Mouse (Mus musculus): ENCODE results near the gene C1qtnf1. TPM values are rescaled to one million over a fixed set of nuclear protein-coding genes. Genes with fewer than 3 reads are reported as not detected.

C1qtnf1 gene
- total and polyA plus RNA-seq, 2 experiments from 2014 or later = 5.8 to 7.8 TPM

DNA sequence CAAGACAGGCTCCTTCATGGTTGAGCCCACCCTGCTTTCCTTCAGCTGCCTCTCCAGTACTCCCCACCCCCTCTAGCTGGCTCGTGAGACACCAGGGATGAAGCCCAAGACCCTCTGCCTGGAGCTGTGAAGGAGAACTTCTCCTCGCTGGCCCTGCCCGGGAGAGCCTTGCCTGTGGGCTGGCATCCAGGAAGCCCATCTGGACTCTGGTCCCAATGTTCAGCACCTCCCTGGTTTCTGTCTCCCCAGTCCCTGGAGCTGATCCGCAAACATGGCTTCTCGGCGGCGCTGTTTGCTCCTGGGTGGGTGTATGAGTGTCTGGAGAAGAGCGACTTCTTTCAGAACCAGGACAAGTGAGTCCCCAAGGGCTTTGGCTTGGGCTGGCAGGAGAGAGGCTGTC lies 56.2 kb downstream of the C1qtnf1 start:
- no peak overlapping the region for H3K4me2 ChIP-seq (ENCODE audit: low read depth, low read length)
- DNase-seq (ENCODE audit: low spot score) (no peak), ATAC-seq (ENCODE audit: insufficient read depth, low read depth) (no peak)
- WGBS = 81% methylated on average over 8 of the region's 8 CpGs
- H3K9me3 ChIP-seq (replicated peaks; ENCODE audit: control insufficient read depth, low read length) = no peaks in the 10 kb centered on the region
- no peaks in the 10 kb centered on the region for H3K27me3 ChIP-seq (ENCODE audit: control insufficient read depth, insufficient read depth, low read length)
- TF ChIP-seq CTCF (IDR thresholded peaks at IDR 0.05; ENCODE audit: low read depth) (no peak), EP300 (IDR thresholded peaks at IDR 0.05; ENCODE audit: low read depth) (no peak)
- H3K36me3 ChIP-seq (replicated peaks; ENCODE audit: control insufficient read depth, insufficient read depth, low read length) = peaks cover 31% of the 10 kb centered on the region
- no peak overlapping the region for H3K27ac ChIP-seq (ENCODE audit: low read depth)
- H3K9ac ChIP-seq (replicated peaks; ENCODE audit: low read depth, low read length) = no peak overlapping the region
- H3K4me1 ChIP-seq (ENCODE audit: control insufficient read depth, insufficient read depth) = no peaks in the 10 kb centered on the region
- no peak overlapping the region for H3K4me3 ChIP-seq (ENCODE audit: low read depth, low read length)

DNA sequence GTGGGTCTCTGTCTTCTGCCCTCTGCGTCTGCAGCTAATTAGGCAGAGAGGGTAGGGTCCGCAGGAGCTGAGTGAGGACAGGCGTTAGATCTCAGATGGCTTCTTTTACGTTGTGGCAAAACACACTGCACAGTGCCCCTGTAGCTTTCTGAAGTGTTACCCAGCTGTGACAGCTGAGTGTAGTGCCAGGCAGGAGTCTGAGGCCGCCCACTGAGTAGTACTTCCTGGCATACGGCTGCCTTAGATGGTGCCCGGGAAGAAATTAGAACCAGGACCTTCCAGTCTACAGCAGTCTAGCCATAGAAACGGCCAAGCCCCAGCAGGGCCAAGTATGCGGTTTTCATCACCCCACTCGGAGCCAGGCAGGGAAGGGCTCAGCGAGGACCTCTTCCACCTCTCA lies 57.3 kb downstream of the C1qtnf1 start:
- H3K4me1 ChIP-seq (ENCODE audit: control insufficient read depth, insufficient read depth) = no peaks in the 10 kb centered on the region
- no peak for TF ChIP-seq EP300 (IDR thresholded peaks at IDR 0.05; ENCODE audit: low read depth)
- no peak for TF ChIP-seq CTCF (IDR thresholded peaks at IDR 0.05; ENCODE audit: low read depth)
- peaks cover 31% of the 10 kb centered on the region for H3K36me3 ChIP-seq (replicated peaks; ENCODE audit: control insufficient read depth, insufficient read depth, low read length)
- H3K27me3 ChIP-seq (ENCODE audit: control insufficient read depth, insufficient read depth, low read length) = 0 out of 2 replicates have a peak, but pooled peaks cover 4% of the 10 kb centered on the region
- H3K9ac ChIP-seq (replicated peaks; ENCODE audit: low read depth, low read length) = no peak overlapping the region
- H3K4me3 ChIP-seq (ENCODE audit: low read depth, low read length) = no peak overlapping the region
- WGBS = 68% methylated on average over 11 of the region's 11 CpGs
- no peaks in the 10 kb centered on the region for H3K9me3 ChIP-seq (replicated peaks; ENCODE audit: control insufficient read depth, low read length)
- no peak for DNase-seq (ENCODE audit: low spot score)
- ATAC-seq (ENCODE audit: insufficient read depth, low read depth) = no peak
- no peak overlapping the region for H3K4me2 ChIP-seq (ENCODE audit: low read depth, low read length)
- H3K27ac ChIP-seq (ENCODE audit: low read depth) = no peak overlapping the region

DNA sequence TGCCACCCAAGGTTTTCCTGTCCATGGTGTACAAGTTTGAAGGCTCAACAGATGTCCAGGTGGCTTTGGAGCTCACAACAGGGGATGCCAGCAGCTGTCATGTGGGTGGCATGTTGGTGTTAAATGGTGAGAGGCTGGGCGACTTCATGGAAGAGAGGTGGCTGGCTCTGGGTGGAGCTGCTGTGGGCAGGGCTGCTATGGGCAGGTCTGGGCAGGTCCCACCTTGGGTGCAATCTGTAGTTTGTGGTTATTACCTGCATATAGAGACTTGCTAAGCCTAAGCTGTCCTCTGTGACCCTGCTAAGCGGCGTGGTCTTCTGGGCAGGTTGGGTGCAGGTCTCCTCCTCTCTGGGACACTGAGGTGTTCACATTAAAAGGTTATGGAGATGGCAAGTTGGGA lies 57.8 kb downstream of the C1qtnf1 start:
- H3K4me2 ChIP-seq (ENCODE audit: low read depth, low read length) = no peak overlapping the region
- no peak for DNase-seq (ENCODE audit: low spot score)
- H3K27me3 ChIP-seq (ENCODE audit: control insufficient read depth, insufficient read depth, low read length) = 0 out of 2 replicates have a peak, but pooled peaks cover 8% of the 10 kb centered on the region
- H3K4me1 ChIP-seq (ENCODE audit: control insufficient read depth, insufficient read depth) = no peaks in the 10 kb centered on the region
- no peak overlapping the region for H3K27ac ChIP-seq (ENCODE audit: low read depth)
- TF ChIP-seq EP300 (IDR thresholded peaks at IDR 0.05; ENCODE audit: low read depth) (no peak), CTCF (IDR thresholded peaks at IDR 0.05; ENCODE audit: low read depth) (no peak)
- H3K36me3 ChIP-seq (replicated peaks; ENCODE audit: control insufficient read depth, insufficient read depth, low read length) = peaks cover 31% of the 10 kb centered on the region
- H3K4me3 ChIP-seq (ENCODE audit: low read depth, low read length) = no peak overlapping the region
- H3K9me3 ChIP-seq (replicated peaks; ENCODE audit: control insufficient read depth, low read length) = no peaks in the 10 kb centered on the region
- WGBS = 88% methylated on average over 3 of the region's 3 CpGs
- ATAC-seq (ENCODE audit: insufficient read depth, low read depth) = no peak
- no peak overlapping the region for H3K9ac ChIP-seq (replicated peaks; ENCODE audit: low read depth, low read length)

DNA sequence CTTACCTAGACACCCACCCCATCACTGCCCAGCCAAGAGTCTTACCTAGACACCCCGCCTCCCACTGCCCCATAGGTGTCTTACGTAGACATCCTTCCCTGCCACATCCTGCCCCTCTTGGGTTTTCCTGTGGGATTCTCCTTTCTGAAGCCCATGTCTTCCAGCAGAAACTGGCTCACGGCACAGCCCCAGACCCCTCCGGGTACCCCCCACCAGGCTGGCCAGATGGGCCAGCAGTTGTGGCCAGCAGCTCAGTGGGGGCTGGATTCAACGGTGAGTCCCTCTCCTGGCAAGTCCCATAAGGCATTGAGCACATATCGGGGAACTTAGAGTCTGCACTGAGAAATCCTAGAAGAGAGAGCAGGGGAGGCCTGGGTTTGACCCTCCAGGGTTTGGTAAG lies 58.3 kb downstream of the C1qtnf1 start:
- Histone ChIP-seq H3K4me1 (ENCODE audit: control insufficient read depth, insufficient read depth) (no peaks in the 10 kb centered on the region), H3K4me2 (ENCODE audit: low read depth, low read length) (no peak overlapping the region), H3K27ac (ENCODE audit: low read depth) (no peak overlapping the region), H3K36me3 (replicated peaks; ENCODE audit: control insufficient read depth, insufficient read depth, low read length) (peaks cover 28% of the 10 kb centered on the region), H3K9me3 (replicated peaks; ENCODE audit: control insufficient read depth, low read length) (no peaks in the 10 kb centered on the region), H3K27me3 (ENCODE audit: control insufficient read depth, insufficient read depth, low read length) (peaks cover 11% of the 10 kb centered on the region; the same call in 1 of the 2 replicates), H3K9ac (replicated peaks; ENCODE audit: low read depth, low read length) (no peak overlapping the region), H3K4me3 (ENCODE audit: low read depth, low read length) (no peak overlapping the region)
- TF ChIP-seq EP300 (IDR thresholded peaks at IDR 0.05; ENCODE audit: low read depth) = no peak
- TF ChIP-seq CTCF (IDR thresholded peaks at IDR 0.05; ENCODE audit: low read depth) = no peak
- ATAC-seq (ENCODE audit: insufficient read depth, low read depth) (no peak), DNase-seq (ENCODE audit: low spot score) (no peak)
- WGBS = 80% methylated on average over 6 of the region's 6 CpGs

DNA sequence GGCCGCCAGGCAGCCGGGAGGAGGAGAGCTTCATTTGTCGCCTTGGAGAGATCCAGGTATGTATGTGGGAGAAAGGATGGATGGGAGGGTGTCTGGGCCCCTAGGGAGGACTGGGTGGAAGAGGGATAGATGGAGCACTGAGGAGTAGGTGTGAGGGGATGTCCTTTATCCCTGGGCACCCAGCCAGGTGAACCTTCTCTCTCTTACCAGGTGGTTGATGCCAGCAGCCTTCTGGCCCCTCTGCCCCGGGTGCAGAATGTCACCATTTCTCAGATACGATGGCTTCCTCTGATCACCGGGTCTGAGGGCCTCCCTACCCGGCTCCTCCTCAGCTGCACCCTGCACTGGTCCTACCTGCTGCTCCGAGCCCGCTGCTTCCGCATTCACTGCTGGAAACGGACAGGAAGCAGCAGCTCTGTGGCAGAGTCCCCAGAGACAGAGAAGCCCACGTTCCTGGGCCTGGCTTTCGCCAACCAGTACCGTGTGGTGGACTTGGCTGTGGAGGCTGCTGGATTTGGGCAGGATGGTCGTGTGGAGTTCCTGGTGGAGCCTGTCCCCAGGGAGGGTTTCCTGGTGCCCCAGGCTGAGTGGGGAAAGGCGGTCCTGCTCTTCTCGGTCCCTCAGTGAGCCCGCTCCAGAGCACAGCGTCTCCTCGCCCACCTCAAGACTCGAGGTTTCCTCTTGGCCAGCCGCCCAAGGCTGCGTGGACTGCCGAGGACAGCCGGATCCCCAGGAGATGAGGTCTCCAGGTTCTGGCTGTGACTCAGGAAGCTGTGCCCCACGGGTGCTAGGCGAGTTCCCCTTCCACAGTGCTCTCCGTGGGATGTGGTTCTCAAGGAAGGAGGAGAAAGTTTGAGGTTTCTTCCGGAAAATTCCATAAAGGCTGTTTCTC lies 59.1 kb downstream of the C1qtnf1 start:
- WGBS = 71% methylated on average over 29 of the region's 29 CpGs
- Histone ChIP-seq H3K4me2 (ENCODE audit: low read depth, low read length) (no peak overlapping the region), H3K9me3 (replicated peaks; ENCODE audit: control insufficient read depth, low read length) (no peaks in the 10 kb centered on the region), H3K4me3 (ENCODE audit: low read depth, low read length) (no peak overlapping the region), H3K27ac (ENCODE audit: low read depth) (no peak overlapping the region), H3K9ac (replicated peaks; ENCODE audit: low read depth, low read length) (no peak overlapping the region), H3K4me1 (ENCODE audit: control insufficient read depth, insufficient read depth) (no peaks in the 10 kb centered on the region), H3K27me3 (ENCODE audit: control insufficient read depth, insufficient read depth, low read length) (peaks cover 14% of the 10 kb centered on the region; the same call in 1 of the 2 replicates), H3K36me3 (replicated peaks; ENCODE audit: control insufficient read depth, insufficient read depth, low read length) (peaks cover 27% of the 10 kb centered on the region)
- DNase-seq (ENCODE audit: low spot score) = no peak
- ATAC-seq (ENCODE audit: insufficient read depth, low read depth) = no peak
- no peak for TF ChIP-seq EP300 (IDR thresholded peaks at IDR 0.05; ENCODE audit: low read depth)
- no peak for TF ChIP-seq CTCF (IDR thresholded peaks at IDR 0.05; ENCODE audit: low read depth)
